Mouse (Mus musculus): ENCODE results near the gene Ccdc83. TPM values are rescaled to one million over a fixed set of nuclear protein-coding genes. Genes with fewer than 3 reads are reported as not detected.
A peak's percentile ranks its signal among the peaks of the same experiment; 100 is the strongest.
"Not testable (repeated sequence)": the region's sequence is repeated elsewhere in the genome, so short reads cannot be mapped to it uniquely, and the experiment has no call there.

The Ccdc83 gene
- polyA plus RNA-seq, 1 experiment from 2014 or later: not detected

- Histone ChIP-seq H3K36me3 (ENCODE audit: poor library complexity, severe bottlenecking) (no peaks in the 10 kb centered on the region), H3K4me1 (no peaks in the 10 kb centered on the region), H3K27me3 (no peaks in the 10 kb centered on the region), H3K4me3 (no peak overlapping the region), H3K9me3 (replicated peaks) (no peaks in the 10 kb centered on the region), H3K4me2 (no peak overlapping the region), H3K27ac (no peak overlapping the region), H3K9ac (no peak overlapping the region)
- ATAC-seq: no peak
- WGBS: 87% methylated on average over 5 of the region's 5 CpGs
Measured at GRCm38 (mm10) chr7:90243643-90244042, 21.9 kb downstream of the Ccdc83 start.

GRCm38 (mm10) chr7:90243151-90243550, 22.4 kb downstream of the Ccdc83 start:
- Histone ChIP-seq H3K4me1 (no peaks in the 10 kb centered on the region), H3K27me3 (no peaks in the 10 kb centered on the region), H3K36me3 (ENCODE audit: poor library complexity, severe bottlenecking) (no peaks in the 10 kb centered on the region), H3K27ac (no peak overlapping the region), H3K4me3 (no peak overlapping the region), H3K4me2 (no peak overlapping the region), H3K9me3 (replicated peaks) (no peaks in the 10 kb centered on the region), H3K9ac (no peak overlapping the region)
- 91% methylated on average over 6 of the region's 6 CpGs for WGBS
- ATAC-seq: no peak

- no peak for ATAC-seq
- H3K27ac ChIP-seq: no peak overlapping the region
- no peak overlapping the region for H3K4me3 ChIP-seq
- H3K27me3 ChIP-seq: no peaks in the 10 kb centered on the region
- H3K4me1 ChIP-seq: peaks cover 5% of the 10 kb centered on the region; the same call in 1 of the 2 replicates
- no peak overlapping the region for H3K4me2 ChIP-seq
- H3K9me3 ChIP-seq (replicated peaks): no peaks in the 10 kb centered on the region
- H3K36me3 ChIP-seq (ENCODE audit: poor library complexity, severe bottlenecking): no peaks in the 10 kb centered on the region
- 24% methylated on average over 4 of the region's 4 CpGs for WGBS
- no peak overlapping the region for H3K9ac ChIP-seq
Measured at GRCm38 (mm10) chr7:90236289-90236905, 29.2 kb downstream of the Ccdc83 start.

- Histone ChIP-seq H3K4me2 (no peak overlapping the region), H3K27ac (no peak overlapping the region), H3K4me3 (no peak overlapping the region), H3K36me3 (ENCODE audit: poor library complexity, severe bottlenecking) (no peaks in the 10 kb centered on the region), H3K9me3 (replicated peaks) (no peaks in the 10 kb centered on the region), H3K27me3 (no peaks in the 10 kb centered on the region), H3K9ac (no peak overlapping the region), H3K4me1 (peaks cover 5% of the 10 kb centered on the region; the same call in 1 of the 2 replicates)
- ATAC-seq: no peak
- WGBS: 74% methylated on average over 4 of the region's 4 CpGs
Measured at GRCm38 (mm10) chr7:90233921-90234320, 31.7 kb downstream of the Ccdc83 start.

GRCm38 (mm10) chr7:90231431-90231830, 34.1 kb downstream of the Ccdc83 start:
- no peak overlapping the region for H3K9ac ChIP-seq
- H3K4me1 ChIP-seq: peaks cover 5% of the 10 kb centered on the region; the same call in 1 of the 2 replicates
- WGBS: 61% methylated on average over 9 of the region's 9 CpGs
- no peak overlapping the region for H3K4me3 ChIP-seq
- no peak overlapping the region for H3K4me2 ChIP-seq
- no peaks in the 10 kb centered on the region for H3K27me3 ChIP-seq
- no peaks in the 10 kb centered on the region for H3K9me3 ChIP-seq (replicated peaks)
- ATAC-seq: no peak
- no peaks in the 10 kb centered on the region for H3K36me3 ChIP-seq (ENCODE audit: poor library complexity, severe bottlenecking)
- H3K27ac ChIP-seq: no peak overlapping the region

- not testable (repeated sequence) for ATAC-seq; H3K27me3 ChIP-seq; H3K27ac ChIP-seq; H3K9me3 ChIP-seq (replicated peaks); H3K4me1 ChIP-seq; H3K36me3 ChIP-seq (ENCODE audit: poor library complexity, severe bottlenecking); H3K9ac ChIP-seq; H3K4me2 ChIP-seq; H3K4me3 ChIP-seq
Measured at GRCm38 (mm10) chr7:90228884-90229283, 36.7 kb downstream of the Ccdc83 start.

- H3K4me3 ChIP-seq: no peak overlapping the region
- no peak overlapping the region for H3K4me2 ChIP-seq
- no peaks in the 10 kb centered on the region for H3K9me3 ChIP-seq (replicated peaks)
- no peaks in the 10 kb centered on the region for H3K27me3 ChIP-seq
- no peaks in the 10 kb centered on the region for H3K36me3 ChIP-seq (ENCODE audit: poor library complexity, severe bottlenecking)
- no peak overlapping the region for H3K9ac ChIP-seq
- H3K4me1 ChIP-seq: no peaks in the 10 kb centered on the region
- H3K27ac ChIP-seq: no peak overlapping the region
- ATAC-seq: no peak
- WGBS: 89% methylated on average over 4 of the region's 4 CpGs
Measured at GRCm38 (mm10) chr7:90228075-90228474, 37.5 kb downstream of the Ccdc83 start.

GRCm38 (mm10) chr7:90221487-90221886, 44.1 kb downstream of the Ccdc83 start:
- no peak for ATAC-seq
- H3K36me3 ChIP-seq (ENCODE audit: poor library complexity, severe bottlenecking): no peaks in the 10 kb centered on the region
- H3K4me3 ChIP-seq: no peak overlapping the region
- H3K27me3 ChIP-seq: no peaks in the 10 kb centered on the region
- H3K9me3 ChIP-seq (replicated peaks): no peaks in the 10 kb centered on the region
- WGBS: 82% methylated on average over 2 of the region's 2 CpGs
- no peak overlapping the region for H3K9ac ChIP-seq
- no peak overlapping the region for H3K27ac ChIP-seq
- 0 out of 2 replicates have a peak, but pooled peaks cover 3% of the 10 kb centered on the region for H3K4me1 ChIP-seq
- no peak overlapping the region for H3K4me2 ChIP-seq

- Histone ChIP-seq H3K27me3 (no peaks in the 10 kb centered on the region), H3K27ac (no peak overlapping the region), H3K4me1 (0 out of 2 replicates have a peak, but pooled peaks cover 5% of the 10 kb centered on the region), H3K4me2 (no peak overlapping the region), H3K4me3 (no peak overlapping the region), H3K9me3 (replicated peaks) (no peaks in the 10 kb centered on the region), H3K9ac (no peak overlapping the region), H3K36me3 (ENCODE audit: poor library complexity, severe bottlenecking) (no peaks in the 10 kb centered on the region)
- no peak for ATAC-seq
- 94% methylated on average over 5 of the region's 5 CpGs for WGBS
Measured at GRCm38 (mm10) chr7:90218122-90218521, 47.5 kb downstream of the Ccdc83 start.

- Histone ChIP-seq H3K36me3 (ENCODE audit: poor library complexity, severe bottlenecking) (no peaks in the 10 kb centered on the region), H3K4me3 (no peak overlapping the region), H3K4me1 (0 out of 2 replicates have a peak, but pooled peaks cover 5% of the 10 kb centered on the region), H3K9ac (no peak overlapping the region), H3K27me3 (no peaks in the 10 kb centered on the region), H3K27ac (no peak overlapping the region), H3K4me2 (no peak overlapping the region), H3K9me3 (replicated peaks) (no peaks in the 10 kb centered on the region)
- ATAC-seq: peak; percentile 62
- WGBS: 28% methylated on average over 8 of the region's 8 CpGs
Measured at GRCm38 (mm10) chr7:90216511-90216910, 49.1 kb downstream of the Ccdc83 start.

GRCm38 (mm10) chr7:90210947-90211346, 54.6 kb downstream of the Ccdc83 start:
- Histone ChIP-seq H3K4me1 (no peaks in the 10 kb centered on the region), H3K4me3 (no peak overlapping the region), H3K36me3 (ENCODE audit: poor library complexity, severe bottlenecking) (peaks cover 30% of the 10 kb centered on the region), H3K9ac (no peak overlapping the region), H3K27me3 (no peaks in the 10 kb centered on the region), H3K27ac (no peak overlapping the region), H3K9me3 (replicated peaks) (no peaks in the 10 kb centered on the region), H3K4me2 (no peak overlapping the region)
- ATAC-seq: no peak

- Histone ChIP-seq H3K27ac (no peak overlapping the region), H3K4me3 (no peak overlapping the region), H3K27me3 (no peaks in the 10 kb centered on the region), H3K36me3 (ENCODE audit: poor library complexity, severe bottlenecking) (peaks cover 31% of the 10 kb centered on the region), H3K4me2 (no peak overlapping the region), H3K4me1 (no peaks in the 10 kb centered on the region), H3K9ac (no peak overlapping the region), H3K9me3 (replicated peaks) (no peaks in the 10 kb centered on the region)
- ATAC-seq: no peak
- 96% methylated on average over 2 of the region's 2 CpGs for WGBS
Measured at GRCm38 (mm10) chr7:90210116-90210515, 55.5 kb downstream of the Ccdc83 start.

- Histone ChIP-seq H3K36me3 (ENCODE audit: poor library complexity, severe bottlenecking) (peaks cover 38% of the 10 kb centered on the region), H3K27ac (no peak overlapping the region), H3K9ac (no peak overlapping the region), H3K9me3 (replicated peaks) (no peaks in the 10 kb centered on the region), H3K4me1 (no peaks in the 10 kb centered on the region), H3K27me3 (no peaks in the 10 kb centered on the region), H3K4me3 (no peak overlapping the region), H3K4me2 (no peak overlapping the region)
- no peak for ATAC-seq
- 97% methylated on average over 2 of the region's 2 CpGs for WGBS
Measured at GRCm38 (mm10) chr7:90203914-90204313, 61.7 kb downstream of the Ccdc83 start.
